Mouse (Mus musculus): Measurements from ENCODE around the gene Myadm.
A peak's percentile ranks its signal among the peaks of the same experiment; 100 is the strongest.
"Not testable (repeated sequence)": the region's sequence is repeated elsewhere in the genome, so short reads cannot be mapped to it uniquely, and the experiment has no call there.

The Myadm gene

GRCm38 (mm10) chr7:3288976-3289970 is at the start of gene Myadm, which contains the start of gene Prkcg:
Gene Myadm (plus strand): TSS chr7:3289080.
Gene Prkcg (plus strand): TSS chr7:3289179.
- DNase-seq = peak; percentile 82

DNA sequence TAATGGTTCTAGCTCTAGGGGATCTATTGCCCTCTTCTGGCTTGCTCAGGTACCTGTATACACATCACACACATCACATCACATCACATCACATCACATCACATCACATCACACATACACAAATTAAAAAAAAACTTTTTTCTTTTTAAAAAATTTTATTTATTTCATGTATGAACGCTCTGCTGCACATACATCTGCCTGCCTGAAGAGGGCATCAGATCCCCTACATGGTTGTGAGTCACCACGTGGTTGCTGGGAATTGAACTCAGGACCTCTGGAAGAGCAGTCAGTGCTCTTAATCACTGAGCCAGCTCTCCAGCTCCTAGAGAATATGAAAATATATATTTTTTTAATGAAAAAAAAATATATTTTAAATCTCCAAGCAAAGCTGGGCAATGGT is 49.7 kb upstream of the Myadm start:
- DNase-seq = no peak

DNA sequence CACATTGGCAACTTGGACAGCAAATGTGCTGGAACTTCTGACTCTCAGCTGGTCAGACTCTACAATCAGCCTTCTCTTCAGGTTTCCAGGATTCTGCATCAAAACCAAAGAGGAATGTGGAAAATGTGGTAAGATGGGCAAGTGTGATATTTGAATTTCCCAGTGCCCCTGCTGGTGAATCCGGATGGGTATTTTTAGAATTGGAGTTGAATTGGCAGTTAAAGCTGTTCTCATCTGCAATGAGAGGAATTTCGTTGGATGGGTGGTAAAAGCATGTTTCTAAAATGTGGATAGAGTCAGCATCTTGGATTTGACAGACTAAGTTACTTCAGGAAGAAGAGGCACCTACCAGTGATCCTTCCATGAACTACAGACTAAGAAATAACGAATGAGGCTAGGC is 28.2 kb upstream of the Myadm start:
- DNase-seq = no peak

DNA sequence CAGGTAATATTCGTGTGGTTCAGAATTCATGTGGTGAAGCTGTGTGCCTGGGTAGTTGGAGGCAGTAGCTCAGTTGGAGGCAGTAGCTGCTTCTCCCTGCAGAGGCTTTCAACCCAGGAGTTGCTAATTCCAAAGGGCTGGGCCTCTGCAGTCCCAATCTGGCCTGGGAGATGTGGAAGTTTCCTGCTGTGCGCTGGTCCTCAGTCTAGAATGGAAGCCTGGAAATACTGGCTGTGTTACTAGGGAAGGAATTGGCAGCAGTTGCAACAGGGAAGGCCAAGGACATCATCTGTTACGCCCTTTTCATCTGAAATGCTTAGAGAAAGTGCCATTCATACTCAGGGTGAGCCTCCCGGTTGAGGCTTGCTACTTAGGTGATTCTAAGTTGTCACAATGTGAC is 27.4 kb upstream of the Myadm start:
- no peak for DNase-seq

DNA sequence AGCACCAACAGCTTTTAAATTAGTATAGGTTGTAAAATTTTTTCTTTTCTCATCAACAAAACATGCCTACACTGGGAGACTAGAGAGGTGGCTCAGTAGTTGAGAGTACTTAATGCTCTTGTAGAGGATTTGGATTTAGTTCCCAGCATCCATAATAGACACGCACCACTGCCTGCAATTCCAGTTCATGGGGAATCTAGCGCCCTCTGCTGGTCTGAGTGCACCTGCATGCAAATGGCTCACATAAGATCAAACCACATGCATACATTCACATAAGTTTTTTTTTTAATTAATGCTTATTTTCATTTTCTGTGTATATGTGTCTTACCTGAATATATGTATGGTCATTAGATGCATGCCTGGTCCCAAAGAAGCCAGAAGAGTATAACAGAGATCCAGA is 26.1 kb upstream of the Myadm start:
- peak; percentile 47 for DNase-seq

GRCm38 (mm10) chr7:3264390-3265022 is 24.4 kb upstream of the Myadm start:
- DNase-seq = no peak

DNA sequence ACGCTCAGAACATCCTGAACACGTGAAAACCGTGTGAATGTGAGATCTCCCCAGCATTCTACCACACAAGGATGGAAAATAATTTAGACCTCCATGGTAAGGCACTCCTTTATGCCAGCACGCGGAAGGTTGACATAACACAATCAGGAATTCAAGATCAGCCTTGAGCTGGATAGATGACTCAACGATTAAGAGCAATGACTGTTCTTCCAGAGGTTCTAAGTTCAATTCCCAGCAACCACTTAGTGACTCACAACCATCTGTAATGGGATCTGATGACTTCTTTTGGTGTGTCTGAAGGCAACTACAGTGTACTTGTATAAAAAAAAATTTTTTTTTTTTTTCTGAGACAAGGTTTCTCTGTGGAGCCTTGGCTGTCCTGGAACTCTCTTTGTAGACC is 23.6 kb upstream of the Myadm start:
- DNase-seq = no peak

- DNase-seq = no peak
Observed at GRCm38 (mm10) chr7:3267261-3267660, 21.6 kb upstream of the Myadm start.

GRCm38 (mm10) chr7:3267888-3268287 is 21.0 kb upstream of the Myadm start:
- DNase-seq = no peak

DNA sequence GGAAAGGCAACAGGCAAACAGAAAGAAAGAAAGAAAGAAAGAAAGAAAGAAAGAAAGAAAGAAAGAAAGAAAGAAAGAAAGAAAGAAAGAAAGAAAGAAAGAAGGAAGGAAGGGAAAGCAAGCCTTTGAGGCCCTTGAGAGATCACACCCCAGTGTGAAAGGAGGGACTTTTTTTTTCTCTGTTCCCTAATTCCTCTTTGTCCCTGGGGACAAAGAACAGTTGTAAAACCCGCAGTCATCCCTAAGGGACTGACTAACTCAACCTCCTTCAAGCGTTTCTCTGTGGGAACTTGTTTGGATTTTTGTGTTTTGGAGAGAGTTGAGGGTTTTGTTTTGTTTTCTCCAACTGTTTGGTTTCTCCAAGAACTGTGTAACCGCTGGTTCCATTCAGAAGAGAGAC is 20.6 kb upstream of the Myadm start:
- no peak for DNase-seq

GRCm38 (mm10) chr7:3272206-3272605 is 16.7 kb upstream of the Myadm start:
- no peak for DNase-seq

DNA sequence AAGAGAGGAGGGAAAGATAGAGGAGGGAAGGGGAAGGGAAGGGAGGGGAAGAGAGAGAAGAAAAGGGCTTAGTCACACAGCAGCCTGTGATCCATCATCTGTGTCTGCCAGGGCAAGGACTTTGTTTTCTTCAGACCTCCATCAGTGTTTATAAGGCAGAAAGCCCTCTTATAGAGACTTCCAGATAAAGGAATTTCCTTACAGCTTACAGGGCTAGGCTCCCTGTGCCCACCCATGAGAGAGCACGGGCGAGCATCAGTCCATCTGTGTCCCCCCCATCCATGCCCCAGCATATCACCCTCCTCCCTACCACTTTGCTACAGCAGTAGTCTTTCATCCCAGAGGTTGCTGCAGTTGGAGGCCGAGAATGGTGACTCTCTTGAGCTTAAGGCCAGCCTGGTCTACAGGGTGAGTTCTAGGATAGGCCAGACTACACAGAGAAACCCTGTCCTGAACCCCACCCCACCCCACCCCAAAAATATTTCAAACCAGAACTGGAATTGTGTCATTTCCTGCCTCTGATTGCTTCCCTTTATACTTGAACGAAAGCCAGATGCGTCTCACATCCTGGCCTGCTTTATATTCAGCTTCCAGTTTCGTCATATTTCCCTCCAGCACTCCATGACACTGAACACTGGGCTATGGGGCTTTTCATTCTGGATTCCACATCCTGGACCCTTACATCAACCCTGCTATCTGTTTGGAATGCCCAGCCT is 13.3 kb upstream of the Myadm start:
- DNase-seq = no peak

GRCm38 (mm10) chr7:3276781-3277180 is 12.1 kb upstream of the Myadm start:
- not testable (repeated sequence) for DNase-seq

DNA sequence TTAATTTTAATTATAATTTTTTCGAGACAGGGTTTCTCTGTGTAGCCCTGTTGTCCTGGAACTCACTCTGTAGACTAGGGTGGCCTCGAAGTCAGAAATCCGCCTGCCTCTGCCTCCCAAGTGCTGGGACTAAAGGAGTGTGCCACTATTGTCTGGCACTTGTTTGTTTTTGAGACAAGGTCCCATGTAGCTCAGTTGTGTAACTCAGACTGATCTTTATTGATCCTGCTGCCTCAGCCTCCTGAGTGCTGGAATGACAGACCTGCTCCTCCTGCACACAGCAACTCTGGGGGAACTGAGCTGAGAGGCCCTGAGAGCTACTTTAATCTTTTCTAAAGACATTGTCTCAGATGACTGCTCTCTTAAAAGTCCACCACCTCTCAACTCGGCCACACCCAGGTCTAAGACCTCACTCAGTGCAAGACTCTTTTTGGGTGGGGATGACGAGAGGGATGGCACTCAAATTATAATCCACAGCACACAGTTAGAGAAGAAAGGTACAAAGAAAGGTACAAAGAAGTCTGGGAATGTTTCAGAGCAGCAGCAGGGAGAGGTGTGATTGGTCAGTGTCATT is 8.7 kb upstream of the Myadm start:
- DNase-seq = no peak

- no peak for DNase-seq
Observed at GRCm38 (mm10) chr7:3280654-3281153, 8.2 kb upstream of the Myadm start.

GRCm38 (mm10) chr7:3281741-3282140 is 7.1 kb upstream of the Myadm start:
- no peak for DNase-seq

DNA sequence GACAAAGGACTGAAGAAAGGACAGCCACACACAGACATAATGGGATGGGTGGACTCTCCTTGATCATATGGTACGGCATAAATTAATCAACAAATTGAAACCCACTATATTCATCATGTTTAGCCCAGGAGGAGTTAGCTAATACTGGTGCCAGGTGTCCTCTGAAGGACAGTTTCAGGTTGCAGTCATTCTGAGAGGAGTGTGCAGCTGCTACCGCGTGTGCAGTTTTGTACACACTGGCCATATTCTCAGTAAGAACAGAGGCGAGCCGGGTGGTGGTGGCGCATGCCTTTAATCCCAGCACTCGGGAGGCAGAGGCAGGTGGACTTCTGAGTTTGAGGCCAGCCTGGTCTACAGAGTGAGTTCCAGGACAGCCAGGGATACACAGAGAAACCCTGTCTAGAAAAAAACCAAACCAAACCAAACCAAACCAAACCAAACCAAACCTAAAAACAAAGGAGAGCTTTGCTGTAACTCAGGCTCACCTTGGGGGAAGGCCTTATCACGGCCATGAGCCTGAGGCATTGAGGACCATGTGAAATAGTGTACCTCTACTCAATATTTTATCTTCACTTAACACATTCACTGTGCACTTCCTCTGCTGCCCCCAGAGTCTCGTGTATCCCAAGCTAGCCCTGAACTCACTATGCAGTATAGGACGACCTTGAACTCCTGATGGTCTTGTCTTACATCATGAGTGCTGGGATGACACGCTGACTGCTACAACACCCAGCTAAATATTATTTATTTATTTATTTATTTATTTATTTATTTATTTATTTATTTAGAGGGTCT is 5.6 kb upstream of the Myadm start:
- DNase-seq = no peak

GRCm38 (mm10) chr7:3284604-3285003 is 4.3 kb upstream of the Myadm start:
- no peak for DNase-seq

- no peak for DNase-seq
Observed at GRCm38 (mm10) chr7:3286036-3286435, 2.8 kb upstream of the Myadm start.

DNA sequence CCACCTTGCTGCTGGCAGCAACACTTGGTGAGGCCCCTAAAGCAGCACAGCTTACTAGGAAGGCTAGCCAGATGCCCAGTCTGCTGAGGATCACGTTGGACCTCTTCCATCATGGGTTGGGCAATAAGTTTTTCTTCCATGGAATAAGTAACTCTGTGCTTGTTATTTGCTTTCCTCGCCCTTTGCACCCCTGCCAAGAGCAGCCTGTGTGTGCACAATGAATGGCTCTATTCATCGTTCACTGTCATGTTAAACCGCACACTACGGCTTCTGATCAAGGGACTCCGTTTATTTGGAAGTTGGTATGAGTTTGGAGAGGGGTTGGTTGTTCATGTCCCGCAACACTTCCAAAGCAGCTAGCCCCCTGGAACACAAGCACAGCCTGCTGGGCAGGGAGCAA is 1.7 kb upstream of the Myadm start:
- DNase-seq = no peak

- peak; percentile 93 for DNase-seq
Observed at GRCm38 (mm10) chr7:3290257-3291033, 1.6 kb downstream of the Myadm start.
